Mouse (Mus musculus): ENCODE results near the gene Rhbdf2. TPM values are rescaled to one million over a fixed set of nuclear protein-coding genes. Genes with fewer than 3 reads are reported as not detected.

Gene Rhbdf2
- total and polyA plus RNA-seq, 3 experiments, result 6.4 to 13.7 TPM; not detected in 1

- Histone ChIP-seq H3K4me1 (ENCODE audit: control insufficient read depth in 1 of 2, insufficient read depth in 2 of 2, low read length in 2 of 2) (0 out of 4 replicates have a peak, but pooled peaks cover 0 to 1% of the 10 kb centered on the region in 2 experiments), H3K79me2 (ENCODE audit: control insufficient read depth, insufficient read depth, low read length, poor library complexity) (no peaks in the 10 kb centered on the region), H3K9me3 (replicated peaks; ENCODE audit: insufficient read depth, low read length) (no peaks in the 10 kb centered on the region), H3K36me3 (ENCODE audit: control insufficient read depth in 1 of 2, insufficient read depth in 2 of 2, low read length in 2 of 2) (no peaks in the 10 kb centered on the region; a peak in 1 of 4 replicates), H3K27me3 (ENCODE audit: control insufficient read depth in 1 of 2, insufficient read depth in 2 of 2, low read length in 2 of 2) (no peaks in the 10 kb centered on the region), H3K9ac (ENCODE audit: control insufficient read depth, low read depth, low read length, poor library complexity, severe bottlenecking) (no peak overlapping the region), H3K27ac (ENCODE audit: control insufficient read depth, low read depth, low read length) (no peak overlapping the region), H3K4me3 (ENCODE audit: control insufficient read depth in 1 of 2, insufficient read depth in 1 of 2, low read depth in 2 of 2, low read length in 2 of 2) (no peak overlapping the region)
- DNase-seq (ENCODE audit: low read depth, low spot score), result no peak
- TF ChIP-seq ZNF384 (IDR thresholded peaks at IDR 0.05; ENCODE audit: low read depth, low read length) (no peak), MAFK (IDR thresholded peaks at IDR 0.05; ENCODE audit: borderline replicate concordance, low read depth, low read length) (no peak), POLR2A (IDR thresholded peaks at IDR 0.05; ENCODE audit: control insufficient read depth in 1 of 2, insufficient read depth in 1 of 2, low read depth in 1 of 2, low read length in 2 of 2, poor library complexity in 1 of 2) (no peak), TAL1 (IDR thresholded peaks at IDR 0.05; ENCODE audit: low read length) (no peak), MAX (IDR thresholded peaks at IDR 0.05; ENCODE audit: low read length) (no peak), MYB (IDR thresholded peaks at IDR 0.05; ENCODE audit: low read depth, low read length) (no peak), NRF1 (IDR thresholded peaks at IDR 0.05; ENCODE audit: insufficient read depth, low read depth, low read length, poor library complexity, severe bottlenecking) (no peak), ZMIZ1 (IDR thresholded peaks at IDR 0.05; ENCODE audit: low read depth, low read length) (no peak), ZKSCAN1 (IDR thresholded peaks at IDR 0.05; ENCODE audit: low read depth, low read length) (no peak), NELFE (IDR thresholded peaks at IDR 0.05; ENCODE audit: low read depth, low read length) (no peak), CTCF (IDR thresholded peaks at IDR 0.05 in 2 of 3, conservative IDR thresholded peaks at IDR 0.05 in 1 of 3; ENCODE audit: control insufficient read depth in 1 of 3, insufficient read depth in 1 of 3, low read depth in 2 of 3, low read length in 3 of 3, poor library complexity in 1 of 3, severe bottlenecking in 1 of 3) (no peak), USF2 (IDR thresholded peaks at IDR 0.05; ENCODE audit: borderline replicate concordance in 1 of 2, insufficient read depth in 1 of 2, low read depth in 1 of 2, low read length in 2 of 2) (no peak), MYC (IDR thresholded peaks at IDR 0.05; ENCODE audit: low read depth, low read length) (no peak), TBP (IDR thresholded peaks at IDR 0.05; ENCODE audit: low read depth, low read length) (no peak), SMC3 (IDR thresholded peaks at IDR 0.05; ENCODE audit: low read depth, low read length) (no peak), CHD1 (IDR thresholded peaks at IDR 0.05; ENCODE audit: low read depth, low read length) (no peak), SIN3A (IDR thresholded peaks at IDR 0.05; ENCODE audit: low read length) (no peak), MEF2A (IDR thresholded peaks at IDR 0.05; ENCODE audit: extremely low read depth, insufficient replicate concordance, low read depth, low read length, poor library complexity, severe bottlenecking) (no peak), RCOR1 (IDR thresholded peaks at IDR 0.05; ENCODE audit: low read depth, low read length) (no peak)
Observed at GRCm38 (mm10) chr11:116596766-116597165, 30.1 kb downstream of the Rhbdf2 start.

- no peaks in the 10 kb centered on the region for H3K79me2 ChIP-seq (ENCODE audit: control insufficient read depth, insufficient read depth, low read length, poor library complexity)
- TF ChIP-seq CTCF (IDR thresholded peaks at IDR 0.05 in 2 of 3, conservative IDR thresholded peaks at IDR 0.05 in 1 of 3; ENCODE audit: control insufficient read depth in 1 of 3, insufficient read depth in 1 of 3, low read depth in 2 of 3, low read length in 3 of 3, poor library complexity in 1 of 3, severe bottlenecking in 1 of 3) (no peak), ZNF384 (IDR thresholded peaks at IDR 0.05; ENCODE audit: low read depth, low read length) (no peak), HCFC1 (IDR thresholded peaks at IDR 0.05; ENCODE audit: low read depth, low read length) (no peak), KAT2A (conservative IDR thresholded peaks at IDR 0.05; ENCODE audit: low read depth, low read length) (no peak), BHLHE40 (IDR thresholded peaks at IDR 0.05; ENCODE audit: borderline replicate concordance, low read depth, low read length) (no peak), CHD1 (IDR thresholded peaks at IDR 0.05; ENCODE audit: low read depth, low read length) (no peak), POLR2A (IDR thresholded peaks at IDR 0.05; ENCODE audit: control insufficient read depth in 1 of 2, insufficient read depth in 1 of 2, low read depth in 1 of 2, low read length in 2 of 2, poor library complexity in 1 of 2) (no peak), MYC (IDR thresholded peaks at IDR 0.05; ENCODE audit: low read depth, low read length) (no peak), MEF2A (IDR thresholded peaks at IDR 0.05; ENCODE audit: extremely low read depth, insufficient replicate concordance, low read depth, low read length, poor library complexity, severe bottlenecking) (no peak), NRF1 (IDR thresholded peaks at IDR 0.05; ENCODE audit: insufficient read depth, low read depth, low read length, poor library complexity, severe bottlenecking) (no peak), CHD2 (IDR thresholded peaks at IDR 0.05; ENCODE audit: low read length) (no peak), POLR2AphosphoS5 (IDR thresholded peaks at IDR 0.05; ENCODE audit: borderline replicate concordance, low read depth, low read length) (no peak), TCF12 (IDR thresholded peaks at IDR 0.05; ENCODE audit: low read depth, low read length) (no peak)
- no peak overlapping the region for H3K4me3 ChIP-seq (ENCODE audit: control insufficient read depth in 1 of 2, insufficient read depth in 1 of 2, low read depth in 2 of 2, low read length in 2 of 2)
- H3K27ac ChIP-seq (ENCODE audit: control insufficient read depth, low read depth, low read length), result no peak overlapping the region
- no peak for DNase-seq (ENCODE audit: low read depth, low spot score)
- H3K9me3 ChIP-seq (replicated peaks; ENCODE audit: insufficient read depth, low read length), result no peaks in the 10 kb centered on the region
- peaks cover 8 to 25% of the 10 kb centered on the region in 2 experiments; a peak in 3 of 4 replicates for H3K4me1 ChIP-seq (ENCODE audit: control insufficient read depth in 1 of 2, insufficient read depth in 2 of 2, low read length in 2 of 2)
- peaks cover 0 to 10% of the 10 kb centered on the region in 2 experiments; a peak in 2 of 4 replicates for H3K36me3 ChIP-seq (ENCODE audit: control insufficient read depth in 1 of 2, insufficient read depth in 2 of 2, low read length in 2 of 2)
- no peaks in the 10 kb centered on the region for H3K27me3 ChIP-seq (ENCODE audit: control insufficient read depth in 1 of 2, insufficient read depth in 2 of 2, low read length in 2 of 2)
- no peak overlapping the region for H3K9ac ChIP-seq (ENCODE audit: control insufficient read depth, low read depth, low read length, poor library complexity, severe bottlenecking)
Observed at GRCm38 (mm10) chr11:116593345-116593744, 33.5 kb downstream of the Rhbdf2 start.
